ENCODE assay signal across 20 mouse cellular contexts in genomic region chr11:47071161-47071560, GRCm38 (mm10).
"Had no signal": no experiment of that assay in that cellular context is flagged by ENCODE, and none has a peak within 500 bp of the region (broad histone marks: within the 10 kb centered on the region; RNA-seq: fewer than 3 reads in every experiment).

No protein-coding gene starts in this region.

- DNase-seq: liver, postnatal 0 days; lung, adult 2 months; lung, postnatal 10 days; lung, postnatal 4 days; midbrain, embryonic 14.5 days; retina, postnatal 1 day; right cerebral cortex, adult 18-20 months; right cerebral cortex, postnatal 25 days; right cerebral cortex, postnatal 4 days; spleen, adult 18-20 months; thymus, adult 2 months; thymus, postnatal 25 days; thymus, postnatal 4 days had no signal

- H3K4me3 ChIP-seq: lung, embryonic 15.5 days; midbrain, embryonic 10.5 days; midbrain, embryonic 12.5 days; myocyte; neural tube, embryonic 13.5 days; neural tube, embryonic 15.5 days had no signal

- H3K9me3 ChIP-seq: lung, embryonic 15.5 days; midbrain, embryonic 10.5 days; midbrain, embryonic 12.5 days; neural tube, embryonic 13.5 days; neural tube, embryonic 15.5 days had no signal

- ATAC-seq: liver, postnatal 0 days; midbrain, embryonic 16.5 days had no signal

- H3K27me3 ChIP-seq: lung, embryonic 15.5 days; midbrain, embryonic 12.5 days; neural tube, embryonic 13.5 days; neural tube, embryonic 15.5 days had no signal

- H3K4me1 ChIP-seq: lung, embryonic 15.5 days; midbrain, embryonic 10.5 days; midbrain, embryonic 12.5 days; neural tube, embryonic 13.5 days; neural tube, embryonic 15.5 days had no signal

- H3K27ac ChIP-seq: lung, embryonic 15.5 days; midbrain, embryonic 10.5 days; midbrain, embryonic 12.5 days; neural tube, embryonic 13.5 days; neural tube, embryonic 15.5 days had no signal

- H3K36me3 ChIP-seq: lung, embryonic 15.5 days; midbrain, embryonic 10.5 days; midbrain, embryonic 12.5 days; neural tube, embryonic 13.5 days; neural tube, embryonic 15.5 days had no signal

- H3K4me2 ChIP-seq: lung, embryonic 15.5 days; midbrain, embryonic 12.5 days; neural tube, embryonic 13.5 days; neural tube, embryonic 15.5 days had no signal

- H3K9ac ChIP-seq: liver, postnatal 0 days; lung, embryonic 15.5 days; midbrain, embryonic 12.5 days; neural tube, embryonic 13.5 days; neural tube, embryonic 15.5 days had no signal
